Mouse (Mus musculus): ENCODE results near the gene Slc7a1. TPM values are rescaled to one million over a fixed set of nuclear protein-coding genes. Genes with fewer than 3 reads are reported as not detected.

Gene Slc7a1
- polyA plus RNA-seq, 1 experiment from 2014 or later = 17.8 TPM

DNA sequence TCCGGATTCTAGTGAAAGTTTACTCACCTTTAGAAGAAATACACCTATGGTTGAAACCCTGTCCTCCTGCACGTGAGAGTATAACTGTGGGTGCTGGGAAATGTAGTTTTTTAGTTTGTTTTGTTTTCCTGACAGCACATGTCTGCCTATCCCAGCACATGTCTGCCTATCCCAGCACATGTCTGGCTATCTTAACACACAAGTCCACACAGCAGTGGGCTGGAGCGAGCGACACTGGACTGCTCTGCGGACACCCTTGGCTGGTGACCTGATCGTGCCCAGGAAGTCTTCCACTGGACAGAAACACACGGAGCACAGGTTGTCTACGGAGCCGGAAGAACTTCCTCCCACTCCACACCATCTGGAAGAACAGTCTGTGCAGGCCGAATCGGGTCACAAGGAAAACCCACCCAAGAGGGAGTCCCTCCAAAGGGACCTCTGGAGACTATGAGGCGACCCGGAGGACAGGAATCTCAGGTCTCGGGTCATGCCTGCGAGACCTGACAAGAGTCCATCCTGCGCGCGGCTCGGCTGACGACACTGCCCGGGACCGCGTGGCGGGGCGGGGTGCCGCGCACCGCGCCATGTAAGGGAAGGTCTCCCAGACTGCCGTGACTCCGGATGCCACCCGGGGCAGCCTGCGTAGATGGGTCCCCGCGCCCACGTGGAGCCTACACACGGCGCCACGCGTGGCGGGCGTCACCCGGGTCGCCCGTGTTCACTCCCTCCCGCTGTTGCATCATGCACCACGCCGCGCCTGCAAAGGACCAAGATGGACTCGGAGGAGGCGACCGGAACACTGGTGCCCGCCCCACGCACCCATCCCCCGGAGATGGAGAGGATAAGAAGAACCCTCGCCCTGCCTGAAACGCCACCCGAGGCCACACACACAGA lies 691 bp downstream of the Slc7a1 start:
- peak overlapping the region; percentile 87 for H3K9ac ChIP-seq (ENCODE audit: low read length)
- TF ChIP-seq CTCF (IDR thresholded peaks at IDR 0.05; ENCODE audit: low read depth) = no peak
- no peaks in the 10 kb centered on the region for H3K27me3 ChIP-seq (ENCODE audit: control insufficient read depth, insufficient read depth, low read length)
- H3K4me2 ChIP-seq (replicated peaks; ENCODE audit: low read depth) = peak overlapping the region; percentile 94
- H3K36me3 ChIP-seq (ENCODE audit: control insufficient read depth, insufficient read depth, low read length) = no peaks in the 10 kb centered on the region
- H3K27ac ChIP-seq (replicated peaks) = peak overlapping the region; percentile 92
- WGBS = under 1% methylated on average over 58 of the region's 58 CpGs
- 0 out of 2 replicates have a peak, but pooled peaks cover 2% of the 10 kb centered on the region for H3K4me1 ChIP-seq (replicated peaks; ENCODE audit: control insufficient read depth, insufficient read depth)
- ATAC-seq (ENCODE audit: low FRiP score, low TSS enrichment) = peak; percentile 86
- DNase-seq (ENCODE audit: low spot score) = peak; percentile 82
- peak overlapping the region; percentile 73 for H3K4me3 ChIP-seq (ENCODE audit: low read depth, low read length)
- H3K9me3 ChIP-seq (ENCODE audit: control insufficient read depth, low read length) = no peaks in the 10 kb centered on the region

DNA sequence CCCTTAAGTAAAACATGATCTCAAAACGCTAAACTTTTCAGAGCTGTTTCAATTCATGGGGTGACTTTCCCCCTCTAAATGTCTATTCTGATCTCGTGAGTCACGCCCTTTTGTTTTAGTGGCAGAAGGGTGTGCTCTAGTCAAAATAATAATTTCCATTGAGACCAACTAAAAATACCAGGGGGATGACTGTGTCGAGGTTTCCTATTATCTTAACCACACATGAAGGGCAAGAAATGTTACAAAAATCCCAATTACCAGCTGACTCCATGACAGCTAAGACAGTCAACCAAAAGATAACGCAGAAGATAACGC lies 1.3 kb downstream of the Slc7a1 start:
- TF ChIP-seq CTCF (IDR thresholded peaks at IDR 0.05; ENCODE audit: low read depth) (no peak), EP300 (optimal IDR thresholded peaks at IDR 0.05) (no peak)
- peak overlapping the region; percentile 94 for H3K4me2 ChIP-seq (replicated peaks; ENCODE audit: low read depth)
- 0 out of 2 replicates have a peak, but pooled peaks cover 2% of the 10 kb centered on the region for H3K4me1 ChIP-seq (replicated peaks; ENCODE audit: control insufficient read depth, insufficient read depth)
- 38% methylated on average over 6 of the region's 6 CpGs for WGBS
- no peaks in the 10 kb centered on the region for H3K9me3 ChIP-seq (ENCODE audit: control insufficient read depth, low read length)
- no peak for DNase-seq (ENCODE audit: low spot score)
- H3K9ac ChIP-seq (ENCODE audit: low read length) = peak overlapping the region; percentile 87; the same call in 1 of the 2 replicates
- no peaks in the 10 kb centered on the region for H3K36me3 ChIP-seq (ENCODE audit: control insufficient read depth, insufficient read depth, low read length)
- no peak for ATAC-seq (ENCODE audit: low FRiP score, low TSS enrichment)
- H3K27me3 ChIP-seq (ENCODE audit: control insufficient read depth, insufficient read depth, low read length) = no peaks in the 10 kb centered on the region
- peak overlapping the region; percentile 73 for H3K4me3 ChIP-seq (ENCODE audit: low read depth, low read length)
- no peak overlapping the region for H3K27ac ChIP-seq (replicated peaks)

DNA sequence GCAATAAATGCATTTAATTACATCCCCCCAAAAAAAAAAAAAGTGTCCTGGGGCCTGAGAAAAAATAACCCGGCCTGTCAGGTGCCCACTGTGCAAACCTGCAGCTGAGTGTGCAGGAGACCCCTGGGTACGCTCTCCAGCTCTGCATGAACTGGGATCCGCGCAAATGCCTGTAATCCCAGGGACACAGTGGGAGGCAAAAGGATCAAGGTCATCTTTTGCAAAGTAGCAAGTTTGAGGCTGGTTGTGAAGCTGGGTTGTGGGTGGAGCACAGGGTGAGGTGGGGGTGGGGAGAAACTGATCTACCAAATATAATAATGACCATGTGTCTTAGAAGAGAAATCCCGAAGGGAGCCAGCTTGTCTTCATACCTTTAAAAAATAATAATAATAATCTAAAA lies 1.8 kb downstream of the Slc7a1 start:
- Histone ChIP-seq H3K27me3 (ENCODE audit: control insufficient read depth, insufficient read depth, low read length) (no peaks in the 10 kb centered on the region), H3K4me3 (ENCODE audit: low read depth, low read length) (no peak overlapping the region), H3K4me2 (replicated peaks; ENCODE audit: low read depth) (peak overlapping the region; percentile 94), H3K4me1 (replicated peaks; ENCODE audit: control insufficient read depth, insufficient read depth) (0 out of 2 replicates have a peak, but pooled peaks cover 2% of the 10 kb centered on the region), H3K9ac (ENCODE audit: low read length) (no peak overlapping the region), H3K27ac (replicated peaks) (no peak overlapping the region), H3K36me3 (ENCODE audit: control insufficient read depth, insufficient read depth, low read length) (no peaks in the 10 kb centered on the region), H3K9me3 (ENCODE audit: control insufficient read depth, low read length) (no peaks in the 10 kb centered on the region)
- 68% methylated on average over 5 of the region's 5 CpGs for WGBS
- DNase-seq (ENCODE audit: low spot score) (no peak), ATAC-seq (ENCODE audit: low FRiP score, low TSS enrichment) (no peak)
- TF ChIP-seq EP300 (optimal IDR thresholded peaks at IDR 0.05) = no peak
- no peak for TF ChIP-seq CTCF (IDR thresholded peaks at IDR 0.05; ENCODE audit: low read depth)

DNA sequence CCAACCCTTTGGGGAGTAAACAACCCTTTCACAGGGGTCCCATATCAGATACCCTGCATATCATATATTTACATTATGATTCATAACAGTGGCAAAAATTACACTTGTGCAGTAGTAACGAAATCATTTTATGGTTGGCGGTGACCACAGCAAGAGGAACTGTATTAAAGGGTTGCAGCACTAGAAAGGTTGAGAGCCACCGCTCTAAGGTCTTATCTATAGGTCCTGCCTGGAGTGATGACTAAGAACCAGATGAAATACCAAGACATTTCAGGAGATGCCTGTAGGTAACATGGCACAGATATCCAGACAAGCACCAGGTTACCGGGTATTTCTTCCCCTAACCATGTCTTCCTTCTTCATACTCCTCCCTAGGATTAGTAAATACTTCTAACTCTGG lies 2.3 kb downstream of the Slc7a1 start:
- 61% methylated on average over 4 of the region's 4 CpGs for WGBS
- H3K27ac ChIP-seq (replicated peaks) = no peak overlapping the region
- ATAC-seq (ENCODE audit: low FRiP score, low TSS enrichment) (no peak), DNase-seq (ENCODE audit: low spot score) (no peak)
- TF ChIP-seq EP300 (optimal IDR thresholded peaks at IDR 0.05) = no peak
- TF ChIP-seq CTCF (IDR thresholded peaks at IDR 0.05; ENCODE audit: low read depth) = no peak
- H3K9me3 ChIP-seq (ENCODE audit: control insufficient read depth, low read length) = no peaks in the 10 kb centered on the region
- no peaks in the 10 kb centered on the region for H3K36me3 ChIP-seq (ENCODE audit: control insufficient read depth, insufficient read depth, low read length)
- H3K9ac ChIP-seq (ENCODE audit: low read length) = no peak overlapping the region
- 0 out of 2 replicates have a peak, but pooled peaks cover 2% of the 10 kb centered on the region for H3K4me1 ChIP-seq (replicated peaks; ENCODE audit: control insufficient read depth, insufficient read depth)
- H3K27me3 ChIP-seq (ENCODE audit: control insufficient read depth, insufficient read depth, low read length) = no peaks in the 10 kb centered on the region
- no peak overlapping the region for H3K4me3 ChIP-seq (ENCODE audit: low read depth, low read length)
- H3K4me2 ChIP-seq (replicated peaks; ENCODE audit: low read depth) = no peak overlapping the region

DNA sequence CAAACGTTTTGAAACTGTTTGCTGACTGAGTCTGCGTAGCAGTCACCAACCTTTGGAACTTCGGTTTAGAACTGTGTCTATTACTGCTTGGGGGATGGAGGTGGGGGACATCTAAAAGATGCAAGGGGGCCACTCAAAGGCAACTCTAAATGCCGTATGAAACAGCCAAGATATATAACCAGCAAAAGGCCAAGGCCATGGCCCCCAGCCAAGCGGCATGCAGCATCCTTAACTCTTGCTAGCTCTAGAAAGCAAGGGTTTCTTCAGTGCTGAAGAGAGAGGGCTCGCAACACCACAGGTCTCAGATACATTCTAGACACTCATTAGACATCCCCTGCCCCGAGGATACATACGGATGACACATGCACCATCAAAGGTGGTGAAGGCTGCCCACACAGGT lies 6.4 kb downstream of the Slc7a1 start:
- 76% methylated on average over 8 of the region's 8 CpGs for WGBS
- H3K36me3 ChIP-seq (ENCODE audit: control insufficient read depth, insufficient read depth, low read length) = no peaks in the 10 kb centered on the region

DNA sequence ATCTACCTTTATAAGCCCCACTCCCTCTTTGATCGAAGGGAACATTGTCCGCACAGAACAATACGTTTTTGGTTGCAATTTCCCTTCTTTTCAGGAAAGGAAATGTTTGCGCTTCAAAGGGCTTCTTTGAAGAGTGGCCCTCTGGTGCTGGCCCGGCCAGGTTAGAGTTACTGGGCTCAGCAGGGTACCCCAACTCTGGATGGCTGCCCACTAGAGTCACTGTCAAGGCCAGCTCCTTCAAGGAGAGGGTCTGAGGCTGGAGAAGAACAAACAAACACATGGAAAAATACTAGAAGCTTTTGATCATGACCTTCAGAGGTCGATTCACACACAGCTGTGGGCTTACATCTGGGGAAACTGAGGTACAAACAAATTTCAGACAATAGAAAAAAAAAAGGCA lies 6.9 kb downstream of the Slc7a1 start:
- Histone ChIP-seq H3K4me3 (ENCODE audit: low read depth, low read length) (no peak overlapping the region), H3K27me3 (ENCODE audit: control insufficient read depth, insufficient read depth, low read length) (no peaks in the 10 kb centered on the region), H3K4me2 (replicated peaks; ENCODE audit: low read depth) (no peak overlapping the region), H3K27ac (replicated peaks) (no peak overlapping the region), H3K36me3 (ENCODE audit: control insufficient read depth, insufficient read depth, low read length) (no peaks in the 10 kb centered on the region), H3K9me3 (ENCODE audit: control insufficient read depth, low read length) (no peaks in the 10 kb centered on the region), H3K9ac (ENCODE audit: low read length) (no peak overlapping the region), H3K4me1 (replicated peaks; ENCODE audit: control insufficient read depth, insufficient read depth) (peaks cover 5% of the 10 kb centered on the region; the same call in 1 of the 2 replicates)
- 81% methylated on average over 6 of the region's 6 CpGs for WGBS
- TF ChIP-seq CTCF (IDR thresholded peaks at IDR 0.05; ENCODE audit: low read depth) (no peak), EP300 (optimal IDR thresholded peaks at IDR 0.05) (no peak)
- no peak for DNase-seq (ENCODE audit: low spot score)
- no peak for ATAC-seq (ENCODE audit: low FRiP score, low TSS enrichment)

More for the DNA sequence above, 6.4 kb downstream of the Slc7a1 start:
- DNase-seq (ENCODE audit: low spot score) (no peak), ATAC-seq (ENCODE audit: low FRiP score, low TSS enrichment) (no peak)
- H3K27me3 ChIP-seq (ENCODE audit: control insufficient read depth, insufficient read depth, low read length) = no peaks in the 10 kb centered on the region
- H3K9me3 ChIP-seq (ENCODE audit: control insufficient read depth, low read length) = no peaks in the 10 kb centered on the region
- TF ChIP-seq CTCF (IDR thresholded peaks at IDR 0.05; ENCODE audit: low read depth) (no peak), EP300 (optimal IDR thresholded peaks at IDR 0.05) (no peak)
- no peak overlapping the region for H3K4me2 ChIP-seq (replicated peaks; ENCODE audit: low read depth)
- H3K4me3 ChIP-seq (ENCODE audit: low read depth, low read length) = no peak overlapping the region
- H3K27ac ChIP-seq (replicated peaks) = no peak overlapping the region
- no peak overlapping the region for H3K9ac ChIP-seq (ENCODE audit: low read length)
- peaks cover 3% of the 10 kb centered on the region; the same call in 1 of the 2 replicates for H3K4me1 ChIP-seq (replicated peaks; ENCODE audit: control insufficient read depth, insufficient read depth)

Data from stomach, postnatal 0 days (tissue).